Mouse (Mus musculus): ENCODE measurements at regions not wholly inside any gene's neighbourhood (a gene's known extent, or its start where the extent isn't known, plus 50 kb on each side); places are given as distances from the start of the nearest gene placed in this dataset.

DNA sequence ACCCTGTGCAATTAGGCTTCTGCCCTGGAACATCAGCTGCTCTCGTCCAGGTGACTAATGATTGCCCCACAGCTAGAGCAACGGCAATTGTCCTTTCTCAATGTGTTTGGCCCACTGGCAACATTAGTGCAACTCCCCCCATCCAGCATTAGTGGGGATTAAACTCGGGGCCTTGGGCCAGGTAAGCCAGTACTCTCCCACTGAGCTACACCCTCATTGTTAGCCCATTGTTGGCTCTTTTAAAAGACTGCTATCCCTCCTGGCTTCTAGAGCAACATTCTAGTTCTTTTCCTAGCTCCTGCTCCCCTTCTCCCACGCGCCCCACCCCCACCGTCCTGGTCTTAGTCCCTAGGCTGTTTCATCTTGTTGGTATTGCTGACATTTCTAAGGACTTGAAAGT is 463.4 kb downstream of the Zfp704 start:
- Histone ChIP-seq H3K27me3 (ENCODE audit: control insufficient read depth, insufficient read depth, low read length) (no peaks in the 10 kb centered on the region), H3K9me3 (ENCODE audit: control insufficient read depth, low read length) (no peaks in the 10 kb centered on the region; the same call in 1 of the 2 replicates), H3K4me2 (no peak overlapping the region), H3K4me1 (ENCODE audit: control insufficient read depth, insufficient read depth, low read length) (no peaks in the 10 kb centered on the region), H3K9ac (ENCODE audit: low read length) (no peak overlapping the region), H3K4me3 (ENCODE audit: low read depth, low read length) (no peak overlapping the region), H3K36me3 (ENCODE audit: control insufficient read depth, insufficient read depth, low read length) (no peaks in the 10 kb centered on the region), H3K27ac (ENCODE audit: low read depth, low read length) (no peak overlapping the region)
- ATAC-seq (ENCODE audit: low FRiP score), result no peak
- DNase-seq (ENCODE audit: low spot score, missing footprints), result no peak
- WGBS, result 64% methylated on average over 6 of the region's 6 CpGs

DNA sequence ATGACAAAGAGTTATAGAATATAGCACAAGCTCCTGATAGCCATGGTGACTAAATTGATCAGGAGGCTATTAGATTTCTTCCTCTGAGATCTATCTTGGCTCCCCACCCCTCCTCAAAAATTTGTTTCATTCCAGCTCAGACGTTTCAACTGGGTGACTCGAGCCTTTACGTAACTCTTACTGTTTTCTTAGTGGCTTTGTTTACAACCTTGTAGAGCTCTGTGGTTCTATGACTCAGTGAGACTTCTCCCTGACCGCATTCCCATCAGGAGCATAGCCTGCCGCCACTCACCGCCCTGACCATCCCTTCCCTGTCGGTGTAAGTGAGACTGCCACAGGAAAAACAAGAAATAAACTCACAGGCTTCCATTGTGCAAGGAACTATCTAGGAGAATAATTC is 464.3 kb downstream of the Zfp704 start:
- Histone ChIP-seq H3K4me3 (ENCODE audit: low read depth, low read length) (no peak overlapping the region), H3K9ac (ENCODE audit: low read length) (no peak overlapping the region), H3K36me3 (ENCODE audit: control insufficient read depth, insufficient read depth, low read length) (no peaks in the 10 kb centered on the region), H3K27ac (ENCODE audit: low read depth, low read length) (no peak overlapping the region), H3K27me3 (ENCODE audit: control insufficient read depth, insufficient read depth, low read length) (no peaks in the 10 kb centered on the region), H3K4me1 (ENCODE audit: control insufficient read depth, insufficient read depth, low read length) (no peaks in the 10 kb centered on the region), H3K4me2 (no peak overlapping the region), H3K9me3 (ENCODE audit: control insufficient read depth, low read length) (no peaks in the 10 kb centered on the region; the same call in 1 of the 2 replicates)
- WGBS, result 89% methylated on average over 7 of the region's 7 CpGs
- ATAC-seq (ENCODE audit: low FRiP score) (no peak), DNase-seq (ENCODE audit: low spot score, missing footprints) (no peak)

DNA sequence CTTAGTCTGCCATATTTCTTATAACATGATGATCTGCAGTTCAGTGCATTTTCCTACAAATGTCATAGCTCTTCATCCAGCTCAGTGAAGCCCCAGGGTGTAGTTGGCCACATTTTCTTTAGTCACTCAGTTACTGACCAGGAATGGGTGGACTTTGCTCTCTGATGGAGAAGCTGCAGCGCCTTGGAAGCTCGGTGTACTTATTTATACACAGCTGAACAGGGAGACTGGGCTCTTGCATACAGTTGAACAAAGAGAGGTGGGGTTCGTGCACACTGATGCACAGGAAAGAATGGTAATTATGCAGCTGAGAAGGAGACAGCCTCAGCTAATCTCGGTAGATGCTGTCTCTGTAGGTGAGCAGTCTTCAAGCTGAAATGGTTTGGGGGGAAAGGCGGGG is 468.0 kb downstream of the Zfp704 start:
- Histone ChIP-seq H3K27me3 (ENCODE audit: control insufficient read depth, insufficient read depth, low read length) (no peaks in the 10 kb centered on the region), H3K9me3 (ENCODE audit: control insufficient read depth, low read length) (no peaks in the 10 kb centered on the region; the same call in 1 of the 2 replicates), H3K4me2 (no peak overlapping the region), H3K36me3 (ENCODE audit: control insufficient read depth, insufficient read depth, low read length) (no peaks in the 10 kb centered on the region), H3K9ac (ENCODE audit: low read length) (no peak overlapping the region), H3K4me3 (ENCODE audit: low read depth, low read length) (no peak overlapping the region), H3K4me1 (ENCODE audit: control insufficient read depth, insufficient read depth, low read length) (no peaks in the 10 kb centered on the region), H3K27ac (ENCODE audit: low read depth, low read length) (no peak overlapping the region)
- ATAC-seq (ENCODE audit: low FRiP score), result no peak
- 75% methylated on average over 5 of the region's 5 CpGs for WGBS
- DNase-seq (ENCODE audit: low spot score, missing footprints), result no peak

DNA sequence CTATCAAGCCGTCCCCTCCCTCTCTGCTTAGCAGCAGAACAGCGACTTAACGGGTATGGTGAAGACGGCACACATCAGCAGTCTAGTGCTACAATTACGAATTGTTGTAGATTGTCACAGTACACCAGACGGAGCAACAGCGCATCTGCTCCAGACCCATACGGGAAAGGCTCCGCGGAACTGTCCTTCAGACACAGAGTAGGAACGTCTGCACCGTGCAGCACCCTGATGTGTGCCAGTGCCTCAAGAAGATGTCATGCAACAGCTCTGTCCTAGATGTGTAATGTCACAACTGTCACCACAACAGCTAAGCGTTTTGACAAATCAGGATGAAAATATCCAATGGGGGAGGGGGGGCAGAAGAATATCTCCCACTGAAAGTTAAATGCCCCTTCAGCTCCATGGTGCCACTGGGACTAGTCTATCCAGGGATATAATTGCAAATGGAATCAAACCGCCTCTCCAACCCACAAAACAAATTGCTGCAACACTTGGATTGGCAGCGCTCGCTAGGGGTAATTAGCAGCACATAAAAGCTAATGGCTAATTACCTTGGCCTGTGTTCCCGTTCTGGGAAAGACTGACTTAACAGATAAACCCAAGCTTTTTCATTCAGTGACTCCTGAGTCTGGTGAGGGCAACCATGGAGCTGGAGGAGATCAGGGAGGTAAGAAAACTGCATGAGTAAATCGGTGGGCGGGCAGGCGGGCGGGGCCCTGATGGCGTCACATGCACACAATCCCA is 472.6 kb downstream of the Zfp704 start:
- Histone ChIP-seq H3K27ac (ENCODE audit: low read depth, low read length) (no peak overlapping the region), H3K9me3 (ENCODE audit: control insufficient read depth, low read length) (no peaks in the 10 kb centered on the region), H3K9ac (ENCODE audit: low read length) (no peak overlapping the region), H3K27me3 (ENCODE audit: control insufficient read depth, insufficient read depth, low read length) (no peaks in the 10 kb centered on the region), H3K4me3 (ENCODE audit: low read depth, low read length) (no peak overlapping the region), H3K36me3 (ENCODE audit: control insufficient read depth, insufficient read depth, low read length) (no peaks in the 10 kb centered on the region), H3K4me2 (no peak overlapping the region), H3K4me1 (ENCODE audit: control insufficient read depth, insufficient read depth, low read length) (no peaks in the 10 kb centered on the region)
- WGBS, result 89% methylated on average over 22 of the region's 22 CpGs
- no peak for ATAC-seq (ENCODE audit: low FRiP score)
- no peak for DNase-seq (ENCODE audit: low spot score, missing footprints)

DNA sequence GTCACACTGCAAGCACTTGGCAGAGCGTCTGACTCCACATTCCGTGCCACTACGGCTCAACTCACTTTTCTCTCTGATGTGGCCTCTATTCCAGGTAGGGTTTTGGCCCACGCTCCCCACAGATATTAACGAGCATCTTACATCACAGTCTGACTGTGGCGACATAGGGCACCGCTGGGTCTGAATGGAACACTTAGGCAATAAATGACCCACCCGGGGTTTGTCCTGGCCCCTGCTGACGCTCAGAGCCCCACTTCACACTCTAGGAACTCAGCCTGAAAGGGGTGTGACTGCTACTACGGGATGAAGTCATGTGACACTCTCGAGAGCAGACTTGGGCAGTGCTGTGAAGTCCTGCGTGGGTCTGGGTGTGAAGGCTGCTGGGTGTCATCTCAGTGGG is 475.9 kb downstream of the Zfp704 start:
- H3K27ac ChIP-seq (ENCODE audit: low read depth, low read length), result no peak overlapping the region
- H3K36me3 ChIP-seq (ENCODE audit: control insufficient read depth, insufficient read depth, low read length), result no peaks in the 10 kb centered on the region
- H3K4me1 ChIP-seq (ENCODE audit: control insufficient read depth, insufficient read depth, low read length), result no peaks in the 10 kb centered on the region
- no peak for ATAC-seq (ENCODE audit: low FRiP score)
- H3K9me3 ChIP-seq (ENCODE audit: control insufficient read depth, low read length), result no peaks in the 10 kb centered on the region
- H3K9ac ChIP-seq (ENCODE audit: low read length), result no peak overlapping the region
- H3K4me3 ChIP-seq (ENCODE audit: low read depth, low read length), result no peak overlapping the region
- H3K4me2 ChIP-seq, result no peak overlapping the region
- no peak for DNase-seq (ENCODE audit: low spot score, missing footprints)
- WGBS, result 79% methylated on average over 12 of the region's 12 CpGs
- no peaks in the 10 kb centered on the region for H3K27me3 ChIP-seq (ENCODE audit: control insufficient read depth, insufficient read depth, low read length)

DNA sequence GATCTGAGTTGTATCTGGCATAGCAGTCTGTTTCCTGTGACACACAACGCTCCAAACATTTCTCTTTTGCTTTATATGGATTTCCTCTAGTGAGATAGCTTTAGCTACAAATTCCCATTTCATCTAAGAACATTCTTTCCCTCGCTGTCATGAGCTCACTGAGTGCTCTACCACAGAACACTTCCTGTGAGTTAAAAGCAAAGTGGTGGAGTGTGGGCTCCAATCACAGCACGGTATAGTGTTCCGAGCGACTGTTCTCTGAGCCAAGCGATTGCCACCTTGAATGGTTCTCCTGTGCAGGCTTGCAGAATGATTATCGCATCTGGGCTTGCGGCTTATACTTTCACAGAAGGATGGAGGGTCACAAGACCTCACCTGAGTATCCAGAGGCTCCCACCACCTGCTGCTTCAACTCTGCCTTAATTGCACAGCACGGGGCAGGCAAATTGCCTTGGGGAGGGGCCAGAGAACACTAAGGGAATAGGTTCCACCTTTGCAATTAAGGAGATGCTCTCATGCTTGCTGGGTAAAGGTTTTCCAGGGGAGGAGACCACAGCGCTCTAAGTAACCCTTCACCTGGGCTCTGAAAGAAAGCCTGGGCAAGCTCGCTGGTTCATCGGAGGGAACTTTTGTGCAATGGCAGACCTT is 477.7 kb downstream of the Zfp704 start:
- H3K4me2 ChIP-seq, result no peak overlapping the region
- ATAC-seq (ENCODE audit: low FRiP score) (no peak), DNase-seq (ENCODE audit: low spot score, missing footprints) (no peak)
- H3K9ac ChIP-seq (ENCODE audit: low read length), result no peak overlapping the region
- H3K9me3 ChIP-seq (ENCODE audit: control insufficient read depth, low read length), result no peaks in the 10 kb centered on the region
- WGBS, result 88% methylated on average over 12 of the region's 12 CpGs
- H3K4me3 ChIP-seq (ENCODE audit: low read depth, low read length), result no peak overlapping the region
- H3K27ac ChIP-seq (ENCODE audit: low read depth, low read length), result no peak overlapping the region
- H3K36me3 ChIP-seq (ENCODE audit: control insufficient read depth, insufficient read depth, low read length), result no peaks in the 10 kb centered on the region
- H3K27me3 ChIP-seq (ENCODE audit: control insufficient read depth, insufficient read depth, low read length), result no peaks in the 10 kb centered on the region
- H3K4me1 ChIP-seq (ENCODE audit: control insufficient read depth, insufficient read depth, low read length), result no peaks in the 10 kb centered on the region

DNA sequence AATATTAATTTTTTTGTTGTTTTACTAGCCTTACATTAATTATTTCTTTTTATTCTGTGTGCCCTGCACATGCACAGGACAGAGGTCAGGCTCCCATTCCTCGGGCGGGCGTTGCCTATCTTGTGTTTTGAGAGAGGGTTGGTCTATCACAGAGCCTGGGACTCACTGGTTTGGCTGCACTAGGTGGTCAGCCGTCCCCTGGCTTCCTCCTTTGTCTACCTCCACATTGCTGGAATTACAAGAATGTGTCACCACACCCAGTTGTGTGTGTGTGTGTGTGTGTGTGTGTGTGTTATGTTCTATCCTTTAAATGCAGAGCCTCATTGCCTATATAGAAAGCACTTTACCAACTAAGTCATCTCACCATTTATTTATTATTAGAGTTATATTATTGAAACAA is 478.5 kb downstream of the Zfp704 start:
- no peak for ATAC-seq (ENCODE audit: low FRiP score)
- Histone ChIP-seq H3K9me3 (ENCODE audit: control insufficient read depth, low read length) (no peaks in the 10 kb centered on the region), H3K9ac (ENCODE audit: low read length) (no peak overlapping the region), H3K27me3 (ENCODE audit: control insufficient read depth, insufficient read depth, low read length) (no peaks in the 10 kb centered on the region), H3K4me3 (ENCODE audit: low read depth, low read length) (no peak overlapping the region), H3K4me2 (no peak overlapping the region), H3K27ac (ENCODE audit: low read depth, low read length) (no peak overlapping the region), H3K4me1 (ENCODE audit: control insufficient read depth, insufficient read depth, low read length) (no peaks in the 10 kb centered on the region), H3K36me3 (ENCODE audit: control insufficient read depth, insufficient read depth, low read length) (no peaks in the 10 kb centered on the region)
- WGBS, result 82% methylated on average over 4 of the region's 4 CpGs
- no peak for DNase-seq (ENCODE audit: low spot score, missing footprints)

DNA sequence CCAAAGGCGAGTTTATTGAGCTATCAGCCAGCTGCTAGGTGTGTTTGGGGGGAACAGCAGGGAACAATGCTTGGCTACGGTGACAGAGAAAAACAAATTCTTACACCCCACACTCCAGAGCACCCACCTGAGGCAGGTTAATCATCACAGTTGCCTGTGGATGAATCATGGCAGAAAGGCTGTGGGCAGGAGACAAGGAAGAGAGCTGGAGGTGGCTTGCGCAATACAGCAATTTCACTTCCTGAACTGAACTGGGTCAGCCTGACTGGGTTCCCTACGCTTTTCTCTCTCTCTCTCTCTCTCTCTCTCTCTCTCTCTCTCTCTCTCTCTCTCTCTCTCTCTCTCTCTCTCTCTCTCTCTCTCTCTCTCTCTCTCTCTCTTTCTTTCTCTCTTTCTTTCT is 481.5 kb downstream of the Zfp704 start:
- no peak for DNase-seq (ENCODE audit: low spot score, missing footprints)
- Histone ChIP-seq H3K27me3 (ENCODE audit: control insufficient read depth, insufficient read depth, low read length) (no peaks in the 10 kb centered on the region), H3K36me3 (ENCODE audit: control insufficient read depth, insufficient read depth, low read length) (no peaks in the 10 kb centered on the region), H3K27ac (ENCODE audit: low read depth, low read length) (no peak overlapping the region), H3K4me3 (ENCODE audit: low read depth, low read length) (no peak overlapping the region), H3K4me2 (no peak overlapping the region), H3K9ac (ENCODE audit: low read length) (no peak overlapping the region), H3K4me1 (ENCODE audit: control insufficient read depth, insufficient read depth, low read length) (no peaks in the 10 kb centered on the region), H3K9me3 (ENCODE audit: control insufficient read depth, low read length) (no peaks in the 10 kb centered on the region)
- ATAC-seq (ENCODE audit: low FRiP score), result no peak
- 83% methylated on average over 4 of the region's 4 CpGs for WGBS

DNA sequence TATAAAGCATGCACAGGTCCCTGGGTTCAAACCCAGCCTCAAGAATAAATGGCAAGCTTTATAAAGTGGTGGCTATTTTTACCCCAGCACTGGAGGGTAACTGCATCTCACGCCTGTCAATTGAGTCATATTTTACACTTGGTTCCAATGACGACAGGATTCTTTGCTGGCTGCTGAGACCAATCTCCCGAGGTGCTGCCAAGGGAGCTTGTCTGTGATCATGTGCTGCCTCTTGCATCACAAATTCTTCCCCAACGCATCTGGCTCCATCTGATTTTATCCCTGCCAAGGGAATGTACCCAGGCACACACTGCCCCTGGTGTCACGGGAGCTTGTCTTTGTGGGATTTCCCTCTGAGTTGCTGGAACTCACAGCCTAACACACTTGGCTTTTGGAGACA is 486.8 kb downstream of the Zfp704 start:
- 71% methylated on average over 5 of the region's 5 CpGs for WGBS

More for the DNA sequence above, 486.8 kb downstream of the Zfp704 start:
- Histone ChIP-seq H3K27me3 (ENCODE audit: control insufficient read depth, insufficient read depth, low read length) (no peaks in the 10 kb centered on the region), H3K4me2 (no peak overlapping the region), H3K4me1 (ENCODE audit: control insufficient read depth, insufficient read depth, low read length) (no peaks in the 10 kb centered on the region), H3K9me3 (ENCODE audit: control insufficient read depth, low read length) (no peaks in the 10 kb centered on the region), H3K4me3 (ENCODE audit: low read depth, low read length) (no peak overlapping the region), H3K9ac (ENCODE audit: low read length) (no peak overlapping the region), H3K36me3 (ENCODE audit: control insufficient read depth, insufficient read depth, low read length) (no peaks in the 10 kb centered on the region), H3K27ac (ENCODE audit: low read depth, low read length) (no peak overlapping the region)
- no peak for DNase-seq (ENCODE audit: low spot score, missing footprints)
- ATAC-seq (ENCODE audit: low FRiP score), result no peak

All from midbrain, embryonic 11.5 days (tissue).